Mouse (Mus musculus) adrenal gland, postnatal 0 days (tissue): Measurements from ENCODE around the gene Fgf5. TPM values are rescaled to one million over a fixed set of nuclear protein-coding genes. Genes with fewer than 3 reads are reported as not detected.

Experiments
- polyA plus RNA-seq: library from polyadenylated mRNA; unstranded; fragments of >200 nt; fragmentation: Nextera tagmentation; extraction: Ambion mirVana; gene quantifications from 2 replicates; pipeline ENCODE4 v1.2.1, GENCODE M21; 2015

Fgf5 gene
- polyA plus RNA-seq: 0.81 and 1.9 TPM in 2 replicates

DNA sequence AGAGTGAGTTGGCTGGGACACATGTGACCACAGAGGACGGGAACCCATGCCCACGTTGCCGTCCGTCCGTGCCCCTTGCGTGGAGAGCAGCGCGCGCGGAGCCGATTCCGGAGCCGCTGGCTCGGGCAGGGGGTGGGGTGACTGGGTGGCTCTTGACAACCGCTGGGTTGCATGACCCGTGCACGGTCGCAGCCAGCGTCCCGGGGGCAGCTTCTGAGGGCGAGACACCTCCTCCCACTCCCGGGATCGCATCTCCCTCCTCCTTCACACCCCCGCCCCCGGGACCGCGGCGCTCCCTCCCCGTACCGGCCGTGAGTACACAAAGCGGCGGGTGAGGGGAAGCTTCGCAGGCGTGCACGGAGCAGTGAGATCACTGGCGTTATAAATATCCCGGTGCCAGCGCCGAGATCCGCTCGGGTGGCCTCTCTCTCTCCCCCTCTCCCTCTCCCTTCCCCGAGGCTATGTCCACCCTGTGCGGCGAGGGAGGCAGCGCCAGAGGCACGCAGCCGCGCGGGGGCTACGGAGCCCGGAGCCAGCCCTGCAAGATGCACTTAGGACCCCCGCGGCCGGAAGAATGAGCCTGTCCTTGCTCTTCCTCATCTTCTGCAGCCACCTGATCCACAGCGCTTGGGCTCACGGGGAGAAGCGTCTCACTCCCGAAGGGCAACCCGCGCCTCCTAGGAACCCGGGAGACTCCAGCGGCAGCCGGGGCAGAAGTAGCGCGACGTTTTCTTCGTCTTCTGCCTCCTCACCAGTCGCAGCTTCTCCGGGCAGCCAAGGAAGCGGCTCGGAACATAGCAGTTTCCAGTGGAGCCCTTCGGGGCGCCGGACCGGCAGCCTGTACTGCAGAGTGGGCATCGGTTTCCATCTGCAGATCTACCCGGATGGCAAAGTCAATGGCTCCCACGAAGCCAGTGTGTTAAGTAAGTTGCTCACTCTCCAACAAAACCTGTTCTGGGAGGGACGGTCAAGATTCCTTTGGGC, at the start of gene Fgf5:
Gene Fgf5, plus strand, starts transcription at position 347 of the 984 bp plus-strand sequence.

Other genes starting within 250 kb of the Fgf5 start
- 16.3 and 23.9 TPM in 2 replicates for gene Antxr2, start 223.1 kb upstream of the Fgf5 start, polyA plus RNA-seq
- gene Prdm8, start 87.0 kb upstream of the Fgf5 start, polyA plus RNA-seq: 0.08 and 0.13 TPM in 2 replicates
- gene Cfap299, start 75.1 kb downstream of the Fgf5 start, polyA plus RNA-seq: 0.52 and 1.5 TPM in 2 replicates